Mouse (Mus musculus): ENCODE measurements at regions not wholly inside any gene's neighbourhood (a gene's known extent, or its start where the extent isn't known, plus 50 kb on each side); places are given as distances from the start of the nearest gene placed in this dataset.

DNA sequence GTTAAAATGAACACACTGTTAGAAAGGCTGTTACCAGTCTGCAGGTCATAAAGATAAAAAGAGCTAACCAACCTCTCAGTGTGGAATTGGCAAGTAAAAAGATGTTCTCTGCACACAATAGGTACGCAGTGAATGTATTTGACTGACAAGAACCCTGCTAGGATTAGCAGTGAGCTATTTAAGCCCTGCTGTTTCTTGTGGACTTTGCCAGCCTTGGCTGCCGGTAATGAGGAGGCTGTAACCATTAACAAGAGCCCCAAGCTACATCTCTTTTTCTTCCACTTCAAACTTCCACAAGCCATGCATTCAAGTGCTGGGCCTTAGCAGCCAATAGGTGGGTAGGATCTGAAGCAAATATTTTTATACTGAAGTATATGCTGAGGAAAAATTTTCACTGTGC lies 717.5 kb downstream of the Cypt12 start:
- no peak for TF ChIP-seq POLR2A (IDR thresholded peaks at IDR 0.05; ENCODE audit: insufficient read depth, low read depth, low read length)
- TF ChIP-seq EP300 (IDR thresholded peaks at IDR 0.05; ENCODE audit: insufficient read depth, low read depth, low read length), result no peak
